Mouse (Mus musculus) layer of hippocampus, adult 8-10 months (tissue): ENCODE data around the gene Nacad. TPM values are rescaled to one million over a fixed set of nuclear protein-coding genes. Genes with fewer than 3 reads are reported as not detected.

Source experiments
- DNase-seq, 2 experiments: peaks; one replicate each; pipeline ENCODE4 v3.0.0; 2022; ENCODE audit warnings: low spot score in 2 of 2
- total RNA-seq, 4 experiments: library from RNA; stranded (reverse); gene quantifications; 2 replicates each; pipeline ENCODE4 v1.2.4; 2022

Gene Nacad
- total RNA-seq, 4 experiments from 2014 or later, result 35.7 to 52.6 (median 47.5) TPM

- DNase-seq, result no peak
Measured at GRCm38 (mm10) chr11:6581560-6581959, 24.3 kb downstream of the Nacad start.

- no peak for DNase-seq
Measured at GRCm38 (mm10) chr11:6580065-6580750, 25.6 kb downstream of the Nacad start.

DNA sequence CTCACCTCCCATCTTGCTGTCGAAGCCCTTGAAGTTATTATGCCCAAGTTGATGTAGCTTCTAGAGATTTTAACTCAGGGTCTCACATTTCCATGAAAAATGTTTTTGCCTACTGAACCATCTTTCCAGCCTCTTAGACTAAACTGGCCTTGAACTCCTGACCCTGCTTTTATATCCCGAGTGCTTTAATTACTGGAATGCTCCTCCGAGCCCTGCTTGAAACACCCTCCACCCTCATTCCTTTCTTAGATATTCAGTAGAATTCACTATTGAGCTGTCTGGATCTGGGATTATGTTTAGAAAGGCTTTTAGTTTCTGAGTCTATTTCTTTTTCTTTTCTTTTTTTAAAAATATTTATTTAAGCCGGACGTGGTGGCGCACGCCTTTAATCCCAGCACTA lies 26.5 kb downstream of the Nacad start:
- no peak for DNase-seq

DNA sequence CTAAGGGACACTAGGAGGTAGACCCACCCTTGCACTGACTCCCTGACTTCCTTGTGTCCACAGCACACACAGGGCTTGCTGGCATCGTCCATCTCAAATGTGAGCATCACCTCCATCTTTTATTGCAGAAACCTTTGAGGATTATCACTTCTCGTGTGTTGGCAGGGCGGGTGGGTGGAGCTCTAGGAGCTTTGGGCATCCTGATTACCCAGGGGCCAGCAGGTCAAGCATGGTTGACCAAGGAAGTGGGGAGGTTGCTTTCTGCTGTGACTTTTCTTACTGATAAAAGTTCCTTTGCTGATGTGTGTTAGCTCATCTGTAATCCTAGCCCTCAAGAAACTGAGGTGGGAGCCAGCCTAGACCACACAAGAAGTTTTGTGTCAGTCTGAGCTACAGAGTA lies 29.7 kb downstream of the Nacad start:
- DNase-seq, result no peak

- no peak for DNase-seq
Measured at GRCm38 (mm10) chr11:6569410-6569777, 36.5 kb downstream of the Nacad start.

DNA sequence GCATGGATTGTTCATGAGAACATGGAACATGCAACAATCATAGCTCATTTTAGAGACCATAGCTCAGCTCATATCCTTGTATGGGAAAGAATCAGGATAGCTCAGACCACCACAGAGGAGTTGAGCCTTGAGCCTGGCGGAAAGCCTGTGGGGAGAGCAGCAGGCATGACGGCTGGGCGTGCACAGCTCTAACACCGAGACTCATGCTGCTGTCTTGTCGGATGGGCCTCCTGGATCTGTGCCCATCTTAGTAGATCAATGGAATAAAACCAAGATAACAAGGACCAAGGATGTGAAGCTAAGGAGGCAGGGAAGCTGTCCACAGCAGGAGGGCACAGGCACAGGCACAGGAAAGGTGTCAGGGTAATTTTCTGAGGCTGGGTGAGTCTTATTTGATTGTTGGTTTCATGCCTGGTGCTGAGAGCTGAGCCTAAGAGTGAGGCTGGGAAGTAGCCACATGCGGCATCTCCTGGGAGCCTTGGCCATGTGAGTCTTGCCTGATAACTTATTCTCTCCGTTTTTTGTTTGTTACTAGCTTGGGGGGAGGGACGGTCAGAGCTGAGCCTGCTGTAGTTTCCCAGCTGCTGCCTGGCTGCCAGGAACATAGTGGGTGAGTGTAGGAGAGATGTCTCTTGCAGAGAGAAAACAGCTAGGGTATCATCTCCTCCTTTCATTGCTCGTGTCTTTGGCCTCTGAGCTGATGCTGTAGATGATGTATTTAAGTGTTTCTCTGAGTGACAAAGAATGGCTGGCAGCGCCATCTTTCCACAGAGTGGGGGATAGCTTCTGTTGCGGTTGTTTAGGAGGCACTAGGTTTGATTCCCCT lies 37.1 kb downstream of the Nacad start:
- DNase-seq, result peak in 1 of 2 experiments; percentile 50

DNA sequence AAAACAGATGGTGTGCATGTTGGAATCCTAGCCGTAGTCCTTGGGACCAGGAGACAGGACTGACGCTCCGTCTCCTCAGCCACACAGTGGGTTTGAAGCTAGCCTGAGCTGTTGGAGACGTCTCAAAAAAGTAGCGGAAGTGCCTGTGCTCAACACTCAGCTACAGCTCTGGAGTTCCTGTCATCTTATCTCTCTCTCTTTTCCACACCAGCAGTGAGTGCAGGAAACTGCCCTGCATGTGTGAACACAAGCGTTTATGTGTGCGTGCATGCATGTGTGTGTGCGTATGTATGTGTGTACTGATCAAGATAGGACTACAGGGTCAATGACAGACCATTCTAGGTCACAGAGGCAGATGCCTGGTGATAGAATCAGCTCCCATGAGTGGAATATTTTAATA lies 37.9 kb downstream of the Nacad start:
- no peak for DNase-seq

DNA sequence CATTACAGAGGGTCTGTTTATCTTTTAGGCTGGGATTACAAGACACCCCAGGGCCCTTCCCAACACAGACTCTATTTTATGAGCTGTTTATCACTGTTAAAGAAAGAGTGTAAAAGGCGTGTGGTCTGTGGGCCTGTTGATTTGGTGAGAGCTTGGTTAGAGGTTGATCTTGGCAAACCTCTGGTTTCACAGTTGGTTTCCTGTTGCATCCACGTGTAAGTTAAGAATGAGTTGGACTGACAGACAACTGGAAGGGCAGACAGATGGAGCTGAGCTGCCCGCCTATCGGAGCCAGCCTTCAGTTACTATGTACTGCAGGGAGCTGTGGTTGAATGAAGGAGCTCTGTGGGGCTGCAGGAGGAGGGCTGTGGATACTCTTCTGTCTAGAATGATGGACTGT lies 39.4 kb downstream of the Nacad start:
- DNase-seq, result no peak

DNA sequence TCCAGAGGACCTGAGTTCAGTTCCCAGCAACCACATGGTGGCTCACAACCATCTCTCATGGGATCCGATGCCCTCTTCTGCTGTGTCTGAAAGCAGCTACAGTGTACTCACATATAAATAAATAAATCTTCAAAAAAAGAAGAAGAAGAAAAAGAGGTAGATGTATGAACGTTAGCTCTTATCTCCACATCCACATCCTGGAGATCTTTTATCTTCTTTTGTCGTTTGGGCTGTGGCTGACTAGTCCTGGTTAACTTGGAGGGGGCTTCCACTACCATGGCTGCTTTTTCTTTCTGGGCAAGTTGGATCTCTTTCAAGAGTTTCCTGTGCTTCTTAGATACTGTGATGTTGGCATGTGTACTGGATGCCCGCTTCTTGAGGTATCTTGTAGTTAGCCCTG lies 42.7 kb downstream of the Nacad start:
- no peak for DNase-seq

DNA sequence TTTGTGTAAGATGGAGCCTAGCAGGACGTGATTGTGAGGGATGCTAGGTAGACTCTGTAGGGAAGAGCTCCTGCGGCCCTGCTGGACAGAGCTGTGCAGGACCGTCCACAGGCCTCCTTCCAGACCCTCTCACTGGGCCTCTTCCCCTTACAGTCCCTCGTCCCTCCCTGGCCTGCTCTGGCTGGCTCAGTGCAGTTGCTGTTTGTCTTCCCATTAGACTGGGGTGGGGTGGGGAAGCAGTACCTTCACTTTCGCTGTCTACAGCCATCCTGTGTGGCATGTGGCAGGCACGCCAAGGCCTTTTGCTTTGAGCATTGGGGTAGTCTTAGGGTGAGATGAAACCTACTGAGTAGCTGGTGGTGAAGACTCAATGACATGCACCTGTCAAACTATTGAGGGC lies 43.5 kb downstream of the Nacad start:
- DNase-seq, result no peak

- no peak for DNase-seq
Measured at GRCm38 (mm10) chr11:6561474-6561873, 44.4 kb downstream of the Nacad start.

DNA sequence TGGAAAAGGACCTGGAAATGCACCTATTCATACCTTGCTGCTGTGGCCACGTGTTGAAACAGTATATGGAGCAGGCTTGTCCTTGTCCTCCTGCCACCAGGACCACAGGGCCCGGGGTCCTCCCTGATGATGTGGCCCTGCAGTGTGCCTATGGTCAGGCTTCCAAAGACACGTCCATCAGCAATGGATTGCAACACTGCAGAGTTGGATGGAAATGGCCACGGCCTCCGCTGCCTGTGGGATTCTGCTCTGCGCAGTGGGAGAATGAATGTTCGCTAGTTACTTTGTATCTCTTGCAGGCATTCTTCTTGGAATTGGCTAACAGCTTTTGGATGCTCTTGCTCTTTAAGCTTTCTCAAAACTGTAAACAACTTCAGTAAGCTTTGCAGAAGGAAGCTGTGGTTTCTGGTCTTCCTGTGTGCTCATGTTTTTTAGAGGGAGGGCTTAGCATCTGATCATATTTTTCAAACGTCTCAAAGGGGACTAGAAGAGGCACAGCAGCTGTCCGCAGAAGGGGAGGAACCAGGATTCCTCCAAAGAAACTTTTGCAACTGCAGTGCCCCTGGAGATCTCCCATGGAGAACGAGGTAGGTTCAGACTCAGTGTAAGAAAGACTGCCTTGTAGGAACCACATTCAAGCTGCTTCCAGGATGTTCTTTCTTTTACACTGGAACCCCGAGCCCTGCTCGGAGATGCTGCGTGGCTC lies 45.0 kb downstream of the Nacad start:
- DNase-seq, result no peak

GRCm38 (mm10) chr11:6559996-6560395 lies 45.9 kb downstream of the Nacad start:
- no peak for DNase-seq

- DNase-seq, result no peak
Measured at GRCm38 (mm10) chr11:6558234-6558633, 47.6 kb downstream of the Nacad start.

DNA sequence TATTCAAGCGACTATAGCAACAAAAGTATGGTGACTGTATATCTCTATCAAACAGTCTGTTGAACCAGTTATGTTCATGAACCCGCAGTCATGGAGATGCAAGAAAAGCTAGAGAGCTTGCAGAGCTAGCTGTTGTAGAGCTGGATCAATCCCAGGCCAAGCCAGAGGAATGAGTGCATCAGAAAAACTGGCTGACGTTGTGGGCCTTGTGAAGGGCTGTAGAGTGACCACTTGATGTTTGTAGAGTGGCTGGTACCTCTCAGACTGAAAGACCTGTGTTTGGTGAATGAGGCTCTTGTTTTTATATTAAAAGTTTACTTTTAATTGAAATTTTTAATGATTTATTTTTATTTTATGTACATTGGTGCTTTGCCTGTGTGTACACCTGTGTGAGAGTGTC lies 55.7 kb downstream of the Nacad start:
- DNase-seq, result no peak

GRCm38 (mm10) chr11:6549770-6550169 lies 56.1 kb downstream of the Nacad start:
- no peak for DNase-seq

Other genes starting within 250 kb of the Nacad start
- 100 to 1,000 TPM; 157 to 169 (median 159) TPM for gene Zmiz2, start 217.0 kb downstream of the Nacad start, total RNA-seq
- gene Ppia, start 190.6 kb downstream of the Nacad start, total RNA-seq, result 1,000 to 10,000 TPM; 1,319 to 1,646 (median 1,558) TPM
- gene H2afv, start 161.6 kb downstream of the Nacad start, total RNA-seq, result 10 to 100 TPM; 26.4 to 39.8 (median 36.9) TPM
- 100 to 1,000 TPM; 202 to 239 (median 220) TPM for gene Purb, start 130.1 kb downstream of the Nacad start, total RNA-seq
- gene Myo1g, start 85.1 kb downstream of the Nacad start, total RNA-seq, result 1 to 10 TPM in 1 of 4 experiments, under 1 TPM in 3; 0.39 to 1.3 (median 0.51) TPM
- gene Ccm2, start 59.2 kb downstream of the Nacad start, total RNA-seq, result 10 to 100 TPM; 47.4 to 53.9 (median 52.2) TPM
- 10 to 100 TPM; 45.5 to 52.5 (median 48.4) TPM for gene Tbrg4, start 20.0 kb upstream of the Nacad start, total RNA-seq
- gene Wap, start 32.6 kb upstream of the Nacad start, total RNA-seq, result not detected
- gene Ramp3, start 52.5 kb upstream of the Nacad start, total RNA-seq, result 1 to 10 TPM; 4.8 to 7.3 (median 6.9) TPM
- not detected for gene Gm11983, start 231.6 kb upstream of the Nacad start, total RNA-seq